Mouse (Mus musculus): Measurements from ENCODE around the gene Tspan4. TPM values are rescaled to one million over a fixed set of nuclear protein-coding genes. Genes with fewer than 3 reads are reported as not detected.
"Not testable (repeated sequence)": the region's sequence is repeated elsewhere in the genome, so short reads cannot be mapped to it uniquely, and the experiment has no call there.

Tspan4 gene
- polyA plus RNA-seq, 1 experiment from 2014 or later = 86.2 TPM

- Histone ChIP-seq H3K4me1 (ENCODE audit: control insufficient read depth, insufficient read depth, low read length) (peaks cover 17% of the 10 kb centered on the region), H3K9ac (ENCODE audit: low read depth, low read length) (peak overlapping the region; percentile 56), H3K27me3 (replicated peaks; ENCODE audit: control insufficient read depth, insufficient read depth, low read length) (no peaks in the 10 kb centered on the region), H3K9me3 (ENCODE audit: control insufficient read depth, low read length) (no peaks in the 10 kb centered on the region), H3K4me3 (ENCODE audit: low read depth, low read length) (peak overlapping the region; percentile 40), H3K36me3 (ENCODE audit: control insufficient read depth, insufficient read depth, low read length) (peaks cover 35% of the 10 kb centered on the region), H3K27ac (replicated peaks; ENCODE audit: low read depth, low read length) (0 out of 2 replicates have a peak overlapping the region, but pooled peaks have one; percentile 4), H3K4me2 (ENCODE audit: low read depth, low read length) (peak overlapping the region; percentile 67)
- DNase-seq (ENCODE audit: low spot score) = peak; percentile 84
- ATAC-seq (ENCODE audit: low read depth) = peak; percentile 20
- WGBS = 14% methylated on average over 9 of the region's 12 CpGs
These were observed 31.8 kb upstream of the Tspan4 start for GRCm38 (mm10) chr7:141443081-141443821.

- under 1% methylated on average over 22 of the region's 25 CpGs for whole genome bisulfite sequencing
- DNase-seq (ENCODE audit: low spot score) (peak; percentile 92), ATAC-seq (ENCODE audit: low read depth) (peak; percentile 63)
- peak within 1 kb of the TSS; percentile 4; the same call in 1 of the 2 replicates for H3K27ac ChIP-seq (replicated peaks; ENCODE audit: low read depth, low read length)
- peak within 1 kb of the TSS; percentile 56 for H3K9ac ChIP-seq (ENCODE audit: low read depth, low read length)
- H3K9me3 ChIP-seq (ENCODE audit: control insufficient read depth, low read length) = no peaks in the 10 kb centered on the region
- peaks cover 23% of the 10 kb centered on the region for H3K4me1 ChIP-seq (ENCODE audit: control insufficient read depth, insufficient read depth, low read length)
- peaks cover 34% of the 10 kb centered on the region for H3K36me3 ChIP-seq (ENCODE audit: control insufficient read depth, insufficient read depth, low read length)
- no peaks in the 10 kb centered on the region for H3K27me3 ChIP-seq (replicated peaks; ENCODE audit: control insufficient read depth, insufficient read depth, low read length)
- peak within 1 kb of the TSS; percentile 67 for H3K4me2 ChIP-seq (ENCODE audit: low read depth, low read length)
- peak within 1 kb of the TSS; percentile 40 for H3K4me3 ChIP-seq (ENCODE audit: low read depth, low read length)
These were observed 31.2 kb upstream of the Tspan4 start, which contains the start of gene Pidd1 for GRCm38 (mm10) chr7:141443828-141444237. Gene Pidd1 (minus strand): TSS chr7:141444025.

GRCm38 (mm10) chr7:141446374-141446773, 28.7 kb upstream of the Tspan4 start:
- ATAC-seq (ENCODE audit: low read depth); DNase-seq (ENCODE audit: low spot score); H3K9me3 ChIP-seq (ENCODE audit: control insufficient read depth, low read length); H3K9ac ChIP-seq (ENCODE audit: low read depth, low read length); H3K27ac ChIP-seq (replicated peaks; ENCODE audit: low read depth, low read length); H3K4me3 ChIP-seq (ENCODE audit: low read depth, low read length); H3K27me3 ChIP-seq (replicated peaks; ENCODE audit: control insufficient read depth, insufficient read depth, low read length): not testable (repeated sequence)
- H3K36me3 ChIP-seq (ENCODE audit: control insufficient read depth, insufficient read depth, low read length) = peaks cover 38% of the 10 kb centered on the region
- 84% methylated on average over 3 of the region's 3 CpGs for WGBS
- H3K4me1 ChIP-seq (ENCODE audit: control insufficient read depth, insufficient read depth, low read length) = peaks cover 23% of the 10 kb centered on the region
- peak overlapping the region; percentile 91; the same call in 1 of the 2 replicates for H3K4me2 ChIP-seq (ENCODE audit: low read depth, low read length)

GRCm38 (mm10) chr7:141447110-141447991, 27.7 kb upstream of the Tspan4 start, which contains the start of gene Rplp2:
Gene Rplp2 (plus strand): TSS chr7:141447370.
- Histone ChIP-seq H3K36me3 (ENCODE audit: control insufficient read depth, insufficient read depth, low read length) (peaks cover 40% of the 10 kb centered on the region), H3K4me2 (ENCODE audit: low read depth, low read length) (peak within 1 kb of the TSS; percentile 91), H3K9ac (ENCODE audit: low read depth, low read length) (peak within 1 kb of the TSS; percentile 93), H3K27ac (replicated peaks; ENCODE audit: low read depth, low read length) (peak within 1 kb of the TSS; percentile 86), H3K27me3 (replicated peaks; ENCODE audit: control insufficient read depth, insufficient read depth, low read length) (no peaks in the 10 kb centered on the region), H3K4me3 (ENCODE audit: low read depth, low read length) (peak within 1 kb of the TSS; percentile 85), H3K4me1 (ENCODE audit: control insufficient read depth, insufficient read depth, low read length) (peaks cover 21% of the 10 kb centered on the region), H3K9me3 (ENCODE audit: control insufficient read depth, low read length) (no peaks in the 10 kb centered on the region)
- ATAC-seq (ENCODE audit: low read depth) (peak; percentile 92), DNase-seq (ENCODE audit: low spot score) (peak; percentile 99)
- under 1% methylated on average over 41 of the region's 63 CpGs for WGBS

- ATAC-seq (ENCODE audit: low read depth) (no peak), DNase-seq (ENCODE audit: low spot score) (no peak)
- no peak overlapping the region for H3K4me2 ChIP-seq (ENCODE audit: low read depth, low read length)
- H3K9me3 ChIP-seq (ENCODE audit: control insufficient read depth, low read length) = no peaks in the 10 kb centered on the region
- H3K4me3 ChIP-seq (ENCODE audit: low read depth, low read length) = no peak overlapping the region
- H3K36me3 ChIP-seq (ENCODE audit: control insufficient read depth, insufficient read depth, low read length) = peaks cover 41% of the 10 kb centered on the region
- no peak overlapping the region for H3K27ac ChIP-seq (replicated peaks; ENCODE audit: low read depth, low read length)
- no peak overlapping the region for H3K9ac ChIP-seq (ENCODE audit: low read depth, low read length)
- H3K4me1 ChIP-seq (ENCODE audit: control insufficient read depth, insufficient read depth, low read length) = peaks cover 12% of the 10 kb centered on the region
- H3K27me3 ChIP-seq (replicated peaks; ENCODE audit: control insufficient read depth, insufficient read depth, low read length) = no peaks in the 10 kb centered on the region
These were observed 23.1 kb upstream of the Tspan4 start for GRCm38 (mm10) chr7:141451928-141452327.

- WGBS = 81% methylated on average over 2 of the region's 2 CpGs
- ATAC-seq (ENCODE audit: low read depth) = no peak
- Histone ChIP-seq H3K4me3 (ENCODE audit: low read depth, low read length) (no peak overlapping the region), H3K4me1 (ENCODE audit: control insufficient read depth, insufficient read depth, low read length) (peaks cover 7% of the 10 kb centered on the region), H3K9me3 (ENCODE audit: control insufficient read depth, low read length) (no peaks in the 10 kb centered on the region), H3K27me3 (replicated peaks; ENCODE audit: control insufficient read depth, insufficient read depth, low read length) (no peaks in the 10 kb centered on the region), H3K36me3 (ENCODE audit: control insufficient read depth, insufficient read depth, low read length) (peaks cover 38% of the 10 kb centered on the region), H3K9ac (ENCODE audit: low read depth, low read length) (no peak overlapping the region), H3K27ac (replicated peaks; ENCODE audit: low read depth, low read length) (no peak overlapping the region), H3K4me2 (ENCODE audit: low read depth, low read length) (no peak overlapping the region)
- DNase-seq (ENCODE audit: low spot score) = no peak
These were observed 21.4 kb upstream of the Tspan4 start for GRCm38 (mm10) chr7:141453636-141454035.

- peak within 1 kb of the TSS; percentile 96 for H3K4me2 ChIP-seq (ENCODE audit: low read depth, low read length)
- peak within 1 kb of the TSS; percentile 70 for H3K9ac ChIP-seq (ENCODE audit: low read depth, low read length)
- no peaks in the 10 kb centered on the region for H3K9me3 ChIP-seq (ENCODE audit: control insufficient read depth, low read length)
- peak within 1 kb of the TSS; percentile 63 for H3K4me3 ChIP-seq (ENCODE audit: low read depth, low read length)
- peaks cover 24% of the 10 kb centered on the region for H3K36me3 ChIP-seq (ENCODE audit: control insufficient read depth, insufficient read depth, low read length)
- ATAC-seq (ENCODE audit: low read depth) (peak; percentile 90), DNase-seq (ENCODE audit: low spot score) (peak; percentile 94)
- 0 out of 2 replicates have a peak, but pooled peaks cover 4% of the 10 kb centered on the region for H3K4me1 ChIP-seq (ENCODE audit: control insufficient read depth, insufficient read depth, low read length)
- H3K27ac ChIP-seq (replicated peaks; ENCODE audit: low read depth, low read length) = peak within 1 kb of the TSS; percentile 31; the same call in 1 of the 2 replicates
- H3K27me3 ChIP-seq (replicated peaks; ENCODE audit: control insufficient read depth, insufficient read depth, low read length) = peaks cover 8% of the 10 kb centered on the region
- WGBS = under 1% methylated on average over 30 of the region's 45 CpGs
These were observed 20.0 kb upstream of the Tspan4 start, which contains the start of gene Pnpla2 for GRCm38 (mm10) chr7:141454967-141455551. Gene Pnpla2 (plus strand): TSS chr7:141455198.
